Mouse (Mus musculus): ENCODE results near the gene Ccdc151.
A peak's percentile ranks its signal among the peaks of the same experiment; 100 is the strongest.

Gene Ccdc151

DNA sequence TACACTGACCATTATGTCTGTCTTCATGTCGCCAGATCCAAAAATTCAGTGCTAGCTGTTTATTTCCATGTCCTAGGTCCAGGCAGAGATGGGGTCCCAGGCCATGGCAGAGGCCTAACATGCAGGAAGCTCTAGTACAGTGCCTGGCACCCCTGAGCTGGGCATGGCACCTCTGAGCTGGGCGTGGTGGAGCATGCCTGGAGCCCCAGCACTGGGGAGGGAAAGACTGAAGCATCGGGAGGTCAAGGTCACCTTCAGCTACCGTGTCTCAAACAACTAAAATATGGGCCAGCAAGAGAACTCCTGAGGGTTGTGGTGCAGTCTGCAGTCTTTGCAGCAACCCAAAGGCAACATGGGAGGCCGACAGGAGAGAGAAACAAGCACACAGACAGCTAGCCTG is 44.1 kb downstream of the Ccdc151 start:
- DNase-seq (ENCODE audit: low spot score): no peak

DNA sequence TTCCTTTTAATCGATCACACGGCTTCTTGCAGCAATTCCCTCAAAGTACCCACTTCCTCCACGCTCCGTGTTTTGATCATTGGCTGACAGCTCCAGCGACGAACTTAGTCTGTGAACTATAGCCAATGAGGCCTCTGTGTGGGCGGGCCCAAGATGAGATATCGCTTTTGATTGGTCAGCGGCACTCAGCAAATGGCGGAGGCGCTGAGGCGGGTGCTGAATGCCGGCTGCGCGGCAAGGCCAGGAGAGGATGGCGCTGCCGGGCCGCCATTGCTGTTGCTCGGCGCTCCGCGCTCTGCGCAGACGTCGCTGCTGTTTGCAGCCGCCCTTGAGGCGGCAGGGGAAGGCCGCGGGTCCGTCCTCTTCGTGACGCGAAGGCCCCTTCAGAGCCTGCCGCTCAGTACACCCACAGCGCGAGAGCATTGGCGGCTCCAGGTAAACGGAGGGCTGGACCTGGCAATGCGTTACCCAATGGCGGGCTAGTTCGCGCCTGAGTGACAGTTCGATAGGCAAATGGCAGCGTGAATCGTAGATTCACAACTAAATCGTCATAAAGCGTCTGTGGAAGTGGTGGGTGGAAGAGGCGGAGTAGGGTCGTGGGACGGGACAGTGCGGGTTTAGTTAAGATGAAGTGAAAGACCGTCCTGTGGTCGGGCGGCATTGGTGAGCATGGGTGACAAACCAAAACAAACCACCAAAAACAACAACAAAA is 46.7 kb downstream of the Ccdc151 start, which contains the start of gene Swsap1:
TSS of gene Swsap1 (plus strand) at position 186 of the 712 bp plus-strand sequence.
- peak; percentile 97 for DNase-seq (ENCODE audit: low spot score)

DNA sequence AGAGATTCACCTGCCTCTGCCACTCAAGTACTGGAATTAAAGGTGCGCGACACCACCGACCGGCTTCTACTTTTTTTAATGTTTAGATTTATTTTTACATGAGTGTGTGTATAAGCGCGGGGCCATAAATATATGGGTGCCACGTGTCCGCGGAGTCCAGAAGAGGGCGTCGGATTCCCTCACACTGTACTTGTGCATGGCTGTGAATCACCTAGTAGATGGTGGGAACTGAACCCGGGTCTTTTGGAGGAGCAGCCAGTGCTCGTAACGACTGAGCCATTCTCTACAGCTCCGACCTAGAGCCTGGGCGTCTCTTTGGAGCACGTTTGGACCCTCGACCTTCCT is 47.2 kb downstream of the Ccdc151 start:
- DNase-seq (ENCODE audit: low spot score): no peak

DNA sequence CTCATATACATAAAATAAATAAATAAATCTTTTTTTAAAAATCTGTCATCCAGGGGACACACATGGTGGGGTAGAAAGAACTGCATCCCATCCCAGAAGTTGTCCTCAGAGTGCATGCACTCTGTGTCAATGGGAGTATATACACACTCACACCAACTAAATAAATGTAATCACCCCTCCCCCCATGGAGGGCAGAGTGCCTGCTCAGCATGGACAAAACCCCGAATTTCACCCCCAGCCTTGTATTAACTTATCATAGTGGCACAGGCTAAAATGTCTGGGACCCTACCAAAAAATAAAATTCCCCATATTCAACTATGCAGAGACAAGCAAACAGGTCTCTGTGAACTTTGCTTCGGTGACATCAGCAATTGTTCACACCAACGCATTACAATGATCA is 47.8 kb downstream of the Ccdc151 start:
- DNase-seq (ENCODE audit: low spot score): no peak

DNA sequence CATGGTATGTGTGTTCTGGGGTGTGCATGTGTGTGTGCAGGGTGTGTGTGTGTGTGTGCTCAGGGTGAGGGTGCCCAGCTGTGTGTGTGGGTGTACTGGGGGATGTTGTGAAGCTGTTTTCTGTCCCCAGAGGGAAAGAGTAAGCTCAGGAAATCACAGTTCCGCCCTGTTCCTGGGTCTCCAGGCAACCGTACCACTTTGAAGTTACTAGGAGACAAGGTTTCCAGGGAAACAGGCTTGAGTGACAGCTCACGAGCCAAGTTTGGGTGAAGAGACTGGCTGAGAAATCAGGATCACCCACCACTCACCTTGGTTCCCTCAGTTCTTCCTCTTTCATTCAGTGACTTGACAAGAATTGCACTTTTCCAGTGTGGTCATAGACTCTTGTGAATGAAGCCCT is 48.8 kb downstream of the Ccdc151 start:
- DNase-seq (ENCODE audit: low spot score): no peak

DNA sequence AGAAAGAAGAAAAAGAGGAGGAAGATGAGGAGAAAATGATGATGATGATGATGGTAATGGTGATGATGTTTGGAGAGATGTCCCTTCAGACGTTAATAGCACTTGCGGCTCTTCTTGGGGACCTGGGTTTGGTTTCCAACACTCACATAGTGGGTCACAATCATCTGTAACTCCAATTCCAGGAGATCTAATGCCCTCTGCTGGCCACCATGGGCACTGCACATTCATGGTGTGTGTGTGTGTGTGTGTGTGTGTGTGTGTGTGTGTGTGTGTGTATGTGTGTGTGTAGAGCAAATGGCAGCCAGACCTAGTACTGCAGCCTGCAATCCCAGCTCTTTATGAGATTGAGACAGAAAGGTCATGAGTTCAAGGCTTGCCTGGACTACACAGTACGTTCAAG is 50.5 kb downstream of the Ccdc151 start:
- DNase-seq (ENCODE audit: low spot score): no peak

DNA sequence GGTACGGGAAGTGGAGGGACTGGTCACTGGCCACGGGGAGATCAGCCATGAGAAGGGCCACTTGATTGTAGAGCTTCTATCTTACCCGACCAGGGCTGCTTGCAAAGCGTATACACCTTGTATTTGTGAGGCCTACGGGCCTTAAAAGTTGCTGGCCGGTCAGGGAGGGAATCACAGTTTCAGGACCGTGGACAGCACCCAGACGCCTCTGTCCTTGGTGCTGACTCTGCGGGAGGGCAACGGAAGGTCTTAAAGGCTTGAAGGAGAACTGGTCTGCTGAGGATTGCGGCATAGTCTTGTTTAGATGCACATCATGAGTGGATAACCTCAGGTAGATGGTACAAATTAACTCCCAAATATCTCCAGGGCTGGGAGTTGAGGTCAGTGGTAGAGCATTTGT is 52.1 kb downstream of the Ccdc151 start:
- DNase-seq (ENCODE audit: low spot score): peak; percentile 87

DNA sequence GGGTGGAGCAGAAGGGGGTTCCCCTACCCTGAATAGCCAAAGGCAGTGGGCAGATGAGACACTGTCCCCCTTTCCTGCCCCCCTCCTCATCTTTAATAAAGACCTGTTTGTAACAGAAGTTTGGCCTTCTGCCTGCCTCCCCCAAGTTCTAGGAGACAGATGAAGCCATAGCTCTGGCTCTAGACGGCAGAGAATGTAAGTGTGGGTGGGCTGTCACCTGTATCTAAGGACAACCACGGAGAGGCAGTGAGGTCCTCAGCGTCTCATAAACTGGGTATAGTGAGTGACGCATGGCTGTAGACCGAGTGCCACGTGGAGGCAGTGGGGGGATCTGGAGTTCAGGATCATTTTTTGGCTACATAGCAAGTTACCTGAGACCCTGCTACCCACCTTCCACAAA is 53.6 kb downstream of the Ccdc151 start:
- no peak for DNase-seq (ENCODE audit: low spot score)

DNA sequence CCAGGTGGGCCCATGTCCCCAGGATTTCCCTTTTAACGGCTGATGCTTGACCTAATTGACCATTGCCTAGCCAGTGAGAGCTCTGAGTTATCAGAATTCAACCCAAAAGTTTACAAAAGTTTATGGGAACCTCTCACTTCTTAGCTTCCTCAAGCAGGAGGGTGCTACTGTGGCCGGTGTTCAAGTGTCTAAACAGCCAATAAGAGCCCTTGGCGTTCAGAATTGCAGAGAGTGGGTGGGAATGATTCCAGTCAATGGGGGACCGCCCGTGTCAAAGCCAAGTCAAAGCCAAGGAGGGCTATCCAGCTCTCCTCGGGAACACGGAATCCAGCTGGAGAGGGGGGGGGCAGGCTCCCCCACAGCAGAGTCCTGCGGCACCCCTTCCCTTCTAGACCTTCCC is 54.3 kb downstream of the Ccdc151 start:
- no peak for DNase-seq (ENCODE audit: low spot score)

DNA sequence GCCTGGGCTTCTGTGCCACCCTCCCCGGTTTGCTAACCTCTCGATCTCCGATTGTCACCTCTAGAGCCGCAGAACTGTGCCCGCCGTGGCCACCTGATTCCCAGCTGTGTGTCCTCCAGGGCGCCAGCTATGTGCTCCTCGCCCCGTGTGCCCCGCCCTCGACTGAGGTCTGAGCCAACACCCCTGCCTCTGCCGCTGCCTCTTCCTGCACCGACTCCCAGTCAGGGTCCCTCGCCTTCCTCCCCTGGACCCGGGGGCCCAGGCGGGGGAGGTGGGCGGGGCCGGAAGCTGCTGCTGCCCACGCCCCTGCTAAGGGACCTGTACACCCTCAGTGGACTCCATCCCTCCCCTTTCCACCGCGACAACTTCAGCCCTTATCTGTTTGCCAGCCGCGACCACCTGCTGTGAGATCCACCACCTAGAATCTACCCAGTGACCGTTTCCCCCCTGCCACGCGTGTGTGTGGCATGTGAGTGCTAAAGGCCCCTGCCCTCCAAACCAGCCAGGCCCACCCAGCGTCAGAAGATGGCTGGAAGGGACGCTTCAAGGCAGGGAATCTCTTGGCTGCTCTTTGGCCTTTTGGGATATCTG is 54.8 kb downstream of the Ccdc151 start:
- no peak for DNase-seq (ENCODE audit: low spot score)

DNA sequence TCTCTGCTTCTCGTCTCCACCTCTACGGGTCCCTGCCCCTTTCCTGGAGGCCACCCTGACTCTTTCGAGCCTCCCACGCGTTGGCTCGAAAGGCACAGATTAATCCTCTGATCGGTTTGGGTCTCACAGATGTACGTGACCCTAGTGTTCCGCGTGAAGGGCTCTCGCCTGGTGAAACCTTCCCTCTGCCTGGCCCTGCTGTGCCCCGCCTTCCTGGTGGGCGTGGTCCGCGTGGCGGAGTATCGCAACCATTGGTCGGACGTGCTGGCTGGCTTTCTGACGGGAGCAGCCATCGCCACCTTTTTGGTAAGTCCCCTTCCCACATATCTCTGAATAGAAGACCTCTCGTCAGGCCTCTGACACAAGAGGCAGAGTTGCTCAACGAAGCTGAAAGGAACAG is 58.2 kb downstream of the Ccdc151 start:
- DNase-seq (ENCODE audit: low spot score): no peak

DNA sequence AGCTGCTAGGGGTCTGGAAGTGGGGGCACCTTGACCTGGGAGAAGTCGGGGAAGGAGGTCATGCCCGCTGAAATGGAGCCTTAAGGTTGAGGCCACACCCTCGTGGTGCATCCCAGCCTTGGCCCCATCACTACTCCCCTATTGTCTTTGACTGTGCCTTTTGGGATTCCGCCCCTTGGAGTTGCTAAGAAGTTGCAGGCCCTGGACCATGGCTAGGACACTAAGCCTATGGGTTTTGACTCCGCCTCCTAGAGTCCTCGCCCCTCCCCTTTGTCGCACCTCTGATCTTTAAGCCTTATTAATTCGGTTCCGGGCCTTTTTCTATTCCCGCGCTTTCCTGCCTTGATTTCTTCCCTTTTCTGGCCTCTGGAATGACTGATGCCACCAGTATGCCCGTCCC is 58.8 kb downstream of the Ccdc151 start:
- no peak for DNase-seq (ENCODE audit: low spot score)

DNA sequence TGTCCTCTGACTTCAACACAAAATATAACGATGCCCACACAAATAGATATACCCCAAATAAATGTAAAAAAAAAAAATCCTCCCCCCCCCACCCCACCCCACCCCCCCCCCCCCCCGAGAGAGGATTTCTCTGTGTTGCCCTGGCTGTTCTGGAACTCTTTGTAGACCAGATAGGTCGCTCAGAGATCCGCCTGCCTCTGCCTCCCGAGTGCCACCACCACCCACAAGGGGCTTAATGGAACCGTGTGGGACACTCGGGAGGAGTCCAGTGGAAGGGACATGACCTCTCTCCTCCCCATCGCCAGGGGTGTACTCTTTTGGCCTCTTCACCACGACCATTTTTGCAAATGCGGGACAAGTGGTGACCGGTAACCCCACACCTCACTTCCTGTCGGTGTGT is 59.4 kb downstream of the Ccdc151 start:
- no peak for DNase-seq (ENCODE audit: low spot score)

Measured in ovary, postnatal 14 days (tissue).